Mouse (Mus musculus): ENCODE measurements around the gene Zfp644. TPM values are rescaled to one million over a fixed set of nuclear protein-coding genes. Genes with fewer than 3 reads are reported as not detected.

Gene Zfp644
- total and polyA plus RNA-seq, 3 experiments = 15.1 to 28.7 (median 17.7) TPM

DNA sequence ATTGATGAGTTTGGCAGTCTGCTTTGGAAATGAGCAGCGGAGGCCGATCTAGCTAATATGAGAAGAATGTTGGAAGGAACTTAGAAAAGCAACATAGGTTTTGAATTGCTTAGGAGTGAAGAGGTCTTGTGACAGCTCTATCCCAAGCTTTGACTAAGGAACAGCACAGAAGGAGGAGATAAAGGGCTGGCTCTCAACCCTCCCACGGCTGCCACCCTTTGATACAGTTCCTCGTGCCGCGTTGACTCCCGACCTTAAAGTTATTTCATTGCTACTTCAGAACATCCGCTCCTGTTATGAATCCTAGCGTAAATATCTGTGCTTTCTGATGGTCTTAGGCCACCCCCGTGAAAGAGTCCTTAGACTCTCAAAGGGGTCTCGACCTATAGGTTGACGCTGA, 13.5 kb upstream of the Zfp644 start:
- Histone ChIP-seq H3K27ac (ENCODE audit: insufficient read depth, low read depth) (no peak overlapping the region), H3K79me2 (replicated peaks; ENCODE audit: control insufficient read depth, extremely low read depth, insufficient read depth, poor library complexity, severe bottlenecking) (no peaks in the 10 kb centered on the region), H3K9me3 (replicated peaks; ENCODE audit: low read length) (no peaks in the 10 kb centered on the region), H3K9ac (ENCODE audit: insufficient read depth, low read depth) (no peak overlapping the region), H3K27me3 (replicated peaks) (no peaks in the 10 kb centered on the region), H3K36me3 (replicated peaks in 1 of 2; ENCODE audit: control insufficient read depth in 1 of 2, insufficient read depth in 1 of 2, low read length in 1 of 2) (no peaks in the 10 kb centered on the region), H3K4me1 (ENCODE audit: control insufficient read depth in 1 of 2, insufficient read depth in 2 of 2) (peaks cover 0 to 10% of the 10 kb centered on the region in 2 experiments; a peak in 2 of 4 replicates), H3K4me3 (replicated peaks in 1 of 3; ENCODE audit: low read depth in 2 of 3, low read length in 2 of 3, poor library complexity in 1 of 3) (no peak overlapping the region), H3K4me2 (ENCODE audit: insufficient read depth, low read depth, poor library complexity, severe bottlenecking) (no peak overlapping the region)
- TF ChIP-seq RAD21 (IDR thresholded peaks at IDR 0.05; ENCODE audit: low read depth, low read length) (no peak), POLR2AphosphoS2 (IDR thresholded peaks at IDR 0.05; ENCODE audit: low read depth, low read length) (no peak), ETS1 (conservative IDR thresholded peaks at IDR 0.05; ENCODE audit: low read depth, low read length) (no peak), SMC3 (IDR thresholded peaks at IDR 0.05; ENCODE audit: low read depth, low read length) (no peak), CHD1 (IDR thresholded peaks at IDR 0.05; ENCODE audit: low read depth, low read length) (no peak), MAX (IDR thresholded peaks at IDR 0.05; ENCODE audit: low read length) (no peak), ZC3H11A (IDR thresholded peaks at IDR 0.05; ENCODE audit: low read depth, low read length) (no peak), CHD2 (IDR thresholded peaks at IDR 0.05; ENCODE audit: low read length) (no peak), EP300 (IDR thresholded peaks at IDR 0.05; ENCODE audit: low read length) (no peak), RCOR1 (conservative IDR thresholded peaks at IDR 0.05; ENCODE audit: low read depth, low read length) (no peak), HCFC1 (IDR thresholded peaks at IDR 0.05; ENCODE audit: low read depth, low read length) (no peak), PAX5 (IDR thresholded peaks at IDR 0.05; ENCODE audit: low read length) (no peak)
- DNase-seq (ENCODE audit: extremely low read depth) = no peak
- in situ Hi-C loops (cut with MboI; ENCODE audit: low pct_ligation_motif_present, low pct_unique_long_range_greater_than_20kb, low sequenced_read_pairs) = no loop called here
- dilution Hi-C loops (cut with MboI; ENCODE audit: extremely low pct_ligation_motif_present, extremely low pct_unique_long_range_greater_than_20kb, low sequenced_read_pairs) = no loop called here

GRCm38 (mm10) chr5:106710085-106710409, 13.0 kb upstream of the Zfp644 start:
- in situ Hi-C loops (cut with MboI; ENCODE audit: low pct_ligation_motif_present, low pct_unique_long_range_greater_than_20kb, low sequenced_read_pairs) = no loop called here
- no peak for DNase-seq (ENCODE audit: extremely low read depth)
- TF ChIP-seq CTCF (conservative IDR thresholded peaks at IDR 0.05 in 1 of 2, IDR thresholded peaks at IDR 0.05 in 1 of 2; ENCODE audit: low read depth in 2 of 2, low read length in 2 of 2) = no peak
- TF ChIP-seq EP300 (IDR thresholded peaks at IDR 0.05; ENCODE audit: low read length) = no peak
- no peak for TF ChIP-seq ZMIZ1 (IDR thresholded peaks at IDR 0.05; ENCODE audit: low read depth, low read length)
- TF ChIP-seq ZKSCAN1 (IDR thresholded peaks at IDR 0.05; ENCODE audit: borderline replicate concordance, low read depth, low read length) = no peak
- TF ChIP-seq JUN (IDR thresholded peaks at IDR 0.05; ENCODE audit: insufficient read depth, low read depth, low read length) = no peak
- no peak for TF ChIP-seq SMC3 (IDR thresholded peaks at IDR 0.05; ENCODE audit: low read depth, low read length)
- TF ChIP-seq UBTF (IDR thresholded peaks at IDR 0.05; ENCODE audit: low read depth, low read length) = no peak
- no peak for TF ChIP-seq TBP (conservative IDR thresholded peaks at IDR 0.05; ENCODE audit: low read depth, low read length)
- TF ChIP-seq MYC (IDR thresholded peaks at IDR 0.05; ENCODE audit: low read depth, low read length) = no peak
- no peak for TF ChIP-seq JUND (conservative IDR thresholded peaks at IDR 0.05; ENCODE audit: low read depth, low read length)
- TF ChIP-seq BHLHE40 (IDR thresholded peaks at IDR 0.05; ENCODE audit: low read depth, low read length) = no peak
- TF ChIP-seq ZNF384 (IDR thresholded peaks at IDR 0.05; ENCODE audit: low read depth, low read length) = no peak
- no peak for TF ChIP-seq POLR2A (IDR thresholded peaks at IDR 0.05; ENCODE audit: low read depth, low read length)
- TF ChIP-seq SIN3A (IDR thresholded peaks at IDR 0.05; ENCODE audit: low read length) = no peak
- TF ChIP-seq MAZ (IDR thresholded peaks at IDR 0.05; ENCODE audit: low read depth, low read length) = no peak
- TF ChIP-seq CHD2 (IDR thresholded peaks at IDR 0.05; ENCODE audit: low read length) = no peak
- no peak for TF ChIP-seq MAX (IDR thresholded peaks at IDR 0.05; ENCODE audit: low read length)
- no peak for TF ChIP-seq USF1 (IDR thresholded peaks at IDR 0.05; ENCODE audit: low read depth, low read length)
- no peak for TF ChIP-seq RCOR1 (conservative IDR thresholded peaks at IDR 0.05; ENCODE audit: low read depth, low read length)
- TF ChIP-seq ETS1 (conservative IDR thresholded peaks at IDR 0.05; ENCODE audit: low read depth, low read length) = no peak
- H3K4me2 ChIP-seq (ENCODE audit: insufficient read depth, low read depth, poor library complexity, severe bottlenecking) = 0 out of 2 replicates have a peak overlapping the region, but pooled peaks have one; percentile 7
- H3K36me3 ChIP-seq (replicated peaks in 1 of 2; ENCODE audit: control insufficient read depth in 1 of 2, insufficient read depth in 1 of 2, low read length in 1 of 2) = no peaks in the 10 kb centered on the region
- no peak overlapping the region for H3K27ac ChIP-seq (ENCODE audit: insufficient read depth, low read depth)
- dilution Hi-C loops (cut with MboI; ENCODE audit: extremely low pct_ligation_motif_present, extremely low pct_unique_long_range_greater_than_20kb, low sequenced_read_pairs) = no loop called here
- peaks cover 0 to 10% of the 10 kb centered on the region in 2 experiments; a peak in 2 of 4 replicates for H3K4me1 ChIP-seq (ENCODE audit: control insufficient read depth in 1 of 2, insufficient read depth in 2 of 2)
- no peaks in the 10 kb centered on the region for H3K9me3 ChIP-seq (replicated peaks; ENCODE audit: low read length)
- no peaks in the 10 kb centered on the region for H3K79me2 ChIP-seq (replicated peaks; ENCODE audit: control insufficient read depth, extremely low read depth, insufficient read depth, poor library complexity, severe bottlenecking)
- H3K27me3 ChIP-seq (replicated peaks) = no peaks in the 10 kb centered on the region
- H3K9ac ChIP-seq (ENCODE audit: insufficient read depth, low read depth) = no peak overlapping the region
- no peak overlapping the region for H3K4me3 ChIP-seq (replicated peaks in 1 of 3; ENCODE audit: low read depth in 2 of 3, low read length in 2 of 3, poor library complexity in 1 of 3)
